Mouse (Mus musculus) brain, embryonic 14.5 days (tissue): Measurements from ENCODE around the gene Vmn1r232. TPM values are rescaled to one million over a fixed set of nuclear protein-coding genes. Genes with fewer than 3 reads are reported as not detected.
A peak's percentile ranks its signal among the peaks of the same experiment; 100 is the strongest.

Experiments used
- DNase-seq: peaks from one replicate; pipeline ENCODE4 v3.0.0-alpha.2; 2011; ENCODE audit warnings: low read depth
- CTCF ChIP-seq: fragments of 200-500 bp; IDR thresholded peaks from 2 replicates; pipeline ENCODE4 v1.5.1; 2012; ENCODE audit warnings: inconsistent platforms, mild to moderate bottlenecking, moderate library complexity, borderline replicate concordance; ENCODE audit not compliant: insufficient read depth, insufficient read length; ENCODE audit errors: extremely low read depth
- POLR2A ChIP-seq: fragments of 200-500 bp; IDR thresholded peaks from 2 replicates; pipeline ENCODE4 v1.6.1; 2012; ENCODE audit warnings: mild to moderate bottlenecking, inconsistent platforms, borderline replicate concordance; ENCODE audit not compliant: poor library complexity, insufficient read depth, insufficient read length, severe bottlenecking; ENCODE audit errors: extremely low read depth
- polyA plus RNA-seq: library from polyadenylated mRNA; depleted of rRNA; stranded (reverse); fragments of >200 nt; gene quantifications from 2 replicates; pipeline ENCODE4 v1.2.3, GENCODE M21; 2012; rRNA removed

The Vmn1r232 gene
- not detected in 2 replicates for polyA plus RNA-seq

DNA sequence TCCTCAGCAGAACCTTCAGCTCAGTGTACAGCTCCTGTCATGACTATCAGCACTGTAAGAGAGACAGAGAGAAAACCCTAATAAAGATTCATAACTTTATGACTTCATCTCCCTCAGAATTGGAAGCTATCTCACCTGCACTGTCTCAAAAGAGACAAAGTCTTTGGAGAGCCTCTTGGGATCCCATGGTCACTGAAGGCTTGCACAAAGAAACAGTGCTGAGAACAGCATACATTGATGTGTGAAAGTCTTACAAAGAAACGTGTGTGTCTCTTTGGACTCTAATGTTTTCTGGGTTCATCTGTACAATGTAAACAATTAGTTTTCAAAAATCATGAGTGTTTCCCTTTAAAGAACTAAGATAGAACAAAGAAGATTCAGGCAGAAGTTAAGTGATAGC, at the start of gene Vmn1r232:
Gene Vmn1r232 (minus strand): TSS at position 101 of the 400 bp plus-strand sequence.
- no peak for DNase-seq
- TF ChIP-seq POLR2A (no peak), CTCF (no peak)

- DNase-seq, result no peak
- TF ChIP-seq CTCF (no peak), POLR2A (no peak)
These were observed 47.2 kb upstream of the Vmn1r232 start for GRCm38 (mm10) chr17:20966681-20967080.

DNA sequence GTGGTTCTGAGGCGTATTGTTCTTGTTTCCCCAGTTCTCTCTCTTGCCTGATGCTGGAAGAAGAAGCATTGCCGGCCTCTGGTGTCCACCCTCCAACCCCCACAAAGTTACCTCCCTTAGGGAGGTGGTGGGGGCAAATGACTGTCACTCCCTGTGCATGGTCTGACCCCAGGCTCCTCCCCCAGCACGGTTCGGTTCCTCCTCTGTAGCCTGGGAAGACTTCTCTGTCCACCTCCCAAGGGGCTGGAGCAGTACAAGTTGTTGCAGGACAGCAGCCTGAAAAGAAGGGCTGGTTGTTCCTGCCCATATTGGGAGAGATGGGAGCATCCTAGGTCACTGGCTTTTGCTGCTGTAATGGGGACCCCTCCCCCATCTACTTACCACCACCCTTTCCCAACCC, 45.9 kb upstream of the Vmn1r232 start:
- TF ChIP-seq CTCF (no peak), POLR2A (no peak)
- DNase-seq, result no peak

DNA sequence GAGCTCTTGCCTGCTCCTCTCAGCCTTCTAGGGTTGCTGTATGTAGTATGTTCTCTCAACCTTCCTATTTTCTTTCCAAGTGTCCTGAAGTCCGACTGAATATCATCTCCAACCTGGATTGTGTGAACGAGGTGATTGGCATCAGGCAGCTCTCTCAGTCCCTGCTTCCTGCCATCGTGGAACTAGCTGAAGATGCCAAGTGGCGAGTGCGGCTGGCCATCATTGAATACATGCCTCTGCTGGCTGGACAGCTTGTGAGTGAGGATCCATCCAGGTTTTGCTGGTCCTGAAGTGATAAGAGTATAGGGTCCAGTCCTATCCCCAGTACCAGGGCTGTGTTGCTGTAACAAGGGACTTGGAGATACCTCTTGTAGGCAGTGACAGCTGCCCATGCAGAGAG, 40.9 kb upstream of the Vmn1r232 start:
- no peak for TF ChIP-seq CTCF
- no peak for TF ChIP-seq POLR2A
- DNase-seq, result no peak

DNA sequence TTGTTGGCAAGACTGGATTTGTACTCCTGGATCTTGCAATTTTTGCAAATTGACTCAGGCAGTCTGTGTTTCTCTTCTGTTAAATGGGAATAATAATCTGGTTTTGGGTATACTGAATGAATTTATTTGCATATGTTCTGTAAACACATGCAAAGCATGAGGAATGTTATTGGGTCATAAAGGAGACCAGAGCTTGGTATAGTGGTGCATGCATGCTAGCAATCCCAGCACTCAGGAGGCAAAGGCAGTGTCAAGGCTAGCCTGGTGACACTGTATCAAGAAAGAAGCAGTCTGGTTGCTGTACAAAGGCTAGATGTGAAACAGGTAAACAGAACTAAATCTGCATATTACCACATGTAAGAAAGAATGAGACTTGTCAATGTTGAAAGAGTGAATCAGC, 27.1 kb upstream of the Vmn1r232 start:
- DNase-seq, result peak; percentile 8
- TF ChIP-seq POLR2A, result no peak
- no peak for TF ChIP-seq CTCF

- DNase-seq, result no peak
- TF ChIP-seq POLR2A (no peak), CTCF (no peak)
These were observed 26.6 kb upstream of the Vmn1r232 start for GRCm38 (mm10) chr17:20946026-20946565.

DNA sequence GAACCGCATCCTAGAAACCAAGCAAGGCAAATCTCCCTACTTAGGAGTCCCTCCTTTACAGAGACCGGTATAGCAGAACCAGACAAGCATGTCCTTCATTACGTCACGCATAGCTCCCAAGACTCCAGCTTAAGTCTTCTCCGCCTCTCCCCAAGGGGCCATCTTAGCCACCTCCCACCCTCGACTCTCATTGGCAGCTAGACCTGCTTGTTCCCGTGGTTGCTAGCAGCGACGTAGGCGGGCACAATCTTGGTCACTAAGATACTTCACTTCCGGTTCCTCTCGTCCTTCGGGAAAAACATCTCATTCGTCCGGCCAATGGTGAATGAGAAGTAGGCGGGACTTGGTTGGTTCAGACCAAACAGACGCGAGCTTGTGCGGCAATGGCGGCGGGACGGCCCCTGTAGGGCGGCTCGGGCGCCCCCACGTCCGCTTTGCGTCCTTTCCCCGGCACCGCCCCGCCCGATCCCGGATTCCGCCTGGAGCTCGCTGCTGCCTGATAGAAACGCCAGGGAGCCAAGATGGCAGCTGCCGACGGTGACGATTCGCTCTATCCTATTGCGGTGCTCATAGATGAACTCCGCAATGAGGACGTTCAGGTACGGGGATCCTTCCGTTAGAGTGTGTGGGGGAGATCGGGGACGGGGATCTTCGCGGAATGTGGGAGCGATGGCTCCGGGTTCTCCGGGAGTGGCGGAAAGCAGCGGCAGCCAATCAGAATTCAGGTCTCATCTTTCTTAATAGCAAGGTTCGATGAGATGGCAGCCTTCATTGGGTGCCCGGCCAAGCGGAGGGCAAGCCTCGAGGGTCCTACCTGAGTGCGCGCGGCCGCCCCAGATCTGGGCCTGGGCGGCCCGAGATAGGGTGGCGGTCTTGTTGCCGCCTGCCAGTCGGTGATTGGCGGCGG, 25.7 kb upstream of the Vmn1r232 start, which contains the start of gene Ppp2r1a:
Gene Ppp2r1a (plus strand): TSS at position 327 of the 907 bp plus-strand sequence.
- no peak for TF ChIP-seq CTCF
- TF ChIP-seq POLR2A, result peak; percentile 52; the same call in 1 of the 2 replicates
- DNase-seq, result peak; percentile 100

GRCm38 (mm10) chr17:20944226-20944625, 24.7 kb upstream of the Vmn1r232 start:
- TF ChIP-seq POLR2A (no peak), CTCF (no peak)

GRCm38 (mm10) chr17:20904991-20905390, 14.5 kb downstream of the Vmn1r232 start, which contains the start of gene Vmn1r231:
Gene Vmn1r231, minus strand, starts transcription at chr17:20905091.
- TF ChIP-seq CTCF (no peak), POLR2A (no peak)
- DNase-seq, result no peak

More at GRCm38 (mm10) chr17:20944226-20944625, 24.7 kb upstream of the Vmn1r232 start:
- DNase-seq, result no peak

Other genes starting within 250 kb of the Vmn1r232 start
- not detected in 2 replicates for gene Vmn1r226, start 236.9 kb downstream of the Vmn1r232 start, polyA plus RNA-seq
- not detected in 2 replicates for gene Vmn1r227, start 189.9 kb downstream of the Vmn1r232 start, polyA plus RNA-seq
- gene Vmn1r228, start 133.6 kb downstream of the Vmn1r232 start, polyA plus RNA-seq, result not detected in 2 replicates
- not detected in 2 replicates for gene Vmn1r229, start 108.2 kb downstream of the Vmn1r232 start, polyA plus RNA-seq
- gene Vmn1r230, start 79.3 kb downstream of the Vmn1r232 start, polyA plus RNA-seq, result not detected in 2 replicates
- not detected in 2 replicates for gene Vmn1r231, start 14.6 kb downstream of the Vmn1r232 start, polyA plus RNA-seq
- gene Ppp2r1a, start 25.6 kb upstream of the Vmn1r232 start, polyA plus RNA-seq, result 429 and 565 TPM in 2 replicates
- not detected in 2 replicates for gene Vmn1r233, start 76.8 kb upstream of the Vmn1r232 start, polyA plus RNA-seq
- gene Zfp160, start 89.2 kb upstream of the Vmn1r232 start, polyA plus RNA-seq, result 20.8 TPM in 2 replicates